Mouse (Mus musculus) midbrain, embryonic 15.5 days (tissue): ENCODE data around the gene Olfr458. TPM values are rescaled to one million over a fixed set of nuclear protein-coding genes. Genes with fewer than 3 reads are reported as not detected.

ENCODE experiments used
- ATAC-seq: fragments of 200-750 bp; cut with Nextera tagmentation; replicated peaks from 2 replicates; pipeline ENCODE4 v1.8.0; 2017; ENCODE audit warnings: moderate TSS enrichment
- H3K27ac ChIP-seq: fragments of 300-500 bp; sonication (generic); 2 replicates; pipeline ENCODE4 v1.5.1; 2015; ENCODE audit warnings: mild to moderate bottlenecking, inconsistent platforms
- H3K27me3 ChIP-seq: fragments of 300-500 bp; sonication (generic); replicated peaks from 2 replicates; pipeline ENCODE4 v1.6.1; 2015; ENCODE audit warnings: inconsistent platforms
- H3K36me3 ChIP-seq: fragments of 300-500 bp; sonication (generic); replicated peaks from 2 replicates; pipeline ENCODE4 v1.6.1; 2015; ENCODE audit warnings: inconsistent platforms
- H3K4me1 ChIP-seq: fragments of 300-500 bp; sonication (generic); 2 replicates; pipeline ENCODE4 v1.6.1; 2015; ENCODE audit warnings: inconsistent platforms
- H3K4me2 ChIP-seq: fragments of 300-500 bp; sonication (generic); 2 replicates; pipeline ENCODE4 v1.6.1; 2015; ENCODE audit warnings: inconsistent platforms, mild to moderate bottlenecking, moderate library complexity
- H3K4me3 ChIP-seq: fragments of 300-500 bp; sonication (generic); 2 replicates; pipeline ENCODE4 v1.5.1; 2015; ENCODE audit warnings: mild to moderate bottlenecking, inconsistent platforms
- H3K9ac ChIP-seq: fragments of 300-500 bp; sonication (generic); 2 replicates; pipeline ENCODE4 v1.6.1; 2015; ENCODE audit warnings: mild to moderate bottlenecking, inconsistent platforms
- H3K9me3 ChIP-seq: fragments of 300-500 bp; sonication (generic); 2 replicates; pipeline ENCODE4 v1.6.1; 2016; ENCODE audit warnings: inconsistent platforms
- WGBS: fragments of 180-500 bp; shearing (Covaris S2); methylation state at CpG from one replicate; pipeline ENCODE4 v1.1.7; 2015; ENCODE audit warnings: mixed read lengths; 5-methylcytosine and 5-hydroxymethylcytosine counted together
- polyA plus RNA-seq: library from polyadenylated mRNA; unstranded; fragments of >200 nt; fragmentation: Nextera tagmentation; extraction: Ambion mirVana; gene quantifications from 2 replicates; pipeline ENCODE4 v1.2.1, GENCODE M21; 2015

The Olfr458 gene
- polyA plus RNA-seq, 1 experiment from 2014 or later, result not detected

GRCm38 (mm10) chr6:42434446-42434845 lies 30.6 kb downstream of the Olfr458 start, which contains the start of gene Tas2r126:
Tas2r126 (plus strand) TSS chr6:42434535.
- no peak for ATAC-seq
- WGBS, result 83% methylated on average over 6 of the region's 6 CpGs
- Histone ChIP-seq H3K9me3 (no peaks in the 10 kb centered on the region), H3K9ac (no peak within 1 kb of the TSS), H3K27ac (no peak within 1 kb of the TSS), H3K27me3 (no peaks in the 10 kb centered on the region), H3K4me2 (no peak within 1 kb of the TSS), H3K36me3 (no peaks in the 10 kb centered on the region), H3K4me1 (no peaks in the 10 kb centered on the region), H3K4me3 (no peak within 1 kb of the TSS)

GRCm38 (mm10) chr6:42433554-42433953 lies 31.4 kb downstream of the Olfr458 start:
- ATAC-seq, result no peak
- Histone ChIP-seq H3K4me1 (no peaks in the 10 kb centered on the region), H3K4me3 (no peak overlapping the region), H3K27ac (no peak overlapping the region), H3K4me2 (no peak overlapping the region), H3K36me3 (no peaks in the 10 kb centered on the region), H3K27me3 (no peaks in the 10 kb centered on the region), H3K9ac (no peak overlapping the region), H3K9me3 (no peaks in the 10 kb centered on the region)
- 71% methylated on average over 2 of the region's 2 CpGs for WGBS

GRCm38 (mm10) chr6:42426337-42426736 lies 38.7 kb downstream of the Olfr458 start:
- Histone ChIP-seq H3K4me1 (no peaks in the 10 kb centered on the region), H3K4me2 (no peak overlapping the region), H3K27ac (no peak overlapping the region), H3K36me3 (no peaks in the 10 kb centered on the region), H3K9ac (no peak overlapping the region), H3K9me3 (no peaks in the 10 kb centered on the region), H3K4me3 (no peak overlapping the region), H3K27me3 (no peaks in the 10 kb centered on the region)
- ATAC-seq, result no peak
- 86% methylated on average over 4 of the region's 4 CpGs for WGBS

GRCm38 (mm10) chr6:42424472-42424871 lies 40.5 kb downstream of the Olfr458 start:
- Histone ChIP-seq H3K9me3 (no peaks in the 10 kb centered on the region), H3K27ac (no peak overlapping the region), H3K27me3 (no peaks in the 10 kb centered on the region), H3K4me3 (no peak overlapping the region), H3K36me3 (no peaks in the 10 kb centered on the region), H3K4me2 (no peak overlapping the region), H3K9ac (no peak overlapping the region), H3K4me1 (no peaks in the 10 kb centered on the region)
- no peak for ATAC-seq
- 96% methylated on average over 3 of the region's 3 CpGs for WGBS

- Histone ChIP-seq H3K27ac (no peak overlapping the region), H3K9me3 (no peaks in the 10 kb centered on the region), H3K4me1 (no peaks in the 10 kb centered on the region), H3K9ac (no peak overlapping the region), H3K36me3 (no peaks in the 10 kb centered on the region), H3K4me2 (no peak overlapping the region), H3K4me3 (no peak overlapping the region), H3K27me3 (no peaks in the 10 kb centered on the region)
- ATAC-seq, result no peak
- 79% methylated on average over 2 of the region's 2 CpGs for WGBS
Observed at GRCm38 (mm10) chr6:42421439-42421838, 43.6 kb downstream of the Olfr458 start.

- Histone ChIP-seq H3K4me3 (no peak overlapping the region), H3K27me3 (no peaks in the 10 kb centered on the region), H3K9me3 (no peaks in the 10 kb centered on the region), H3K36me3 (no peaks in the 10 kb centered on the region), H3K9ac (no peak overlapping the region), H3K4me1 (no peaks in the 10 kb centered on the region), H3K27ac (no peak overlapping the region), H3K4me2 (no peak overlapping the region)
- WGBS, result 91% methylated on average over 2 of the region's 2 CpGs
- ATAC-seq, result no peak
Observed at GRCm38 (mm10) chr6:42419443-42419842, 45.6 kb downstream of the Olfr458 start.

Other genes starting within 250 kb of the Olfr458 start
- gene Tas2r144, start 249.9 kb downstream of the Olfr458 start, polyA plus RNA-seq, result not detected in 2 replicates
- 8.7 and 10.1 TPM in 2 replicates for gene Gstk1, start 219.3 kb downstream of the Olfr458 start, polyA plus RNA-seq
- not detected in 2 replicates for gene Tmem139, start 203.2 kb downstream of the Olfr458 start, polyA plus RNA-seq
- 45.9 and 47.7 TPM in 2 replicates for gene Casp2, start 200.2 kb downstream of the Olfr458 start, polyA plus RNA-seq
- 1.7 and 2.6 TPM in 2 replicates for gene Clcn1, start 178.5 kb downstream of the Olfr458 start, polyA plus RNA-seq
- 7.4 and 8.0 TPM in 2 replicates for gene Fam131b, start 140.6 kb downstream of the Olfr458 start, polyA plus RNA-seq
- gene Zyx, start 115.6 kb downstream of the Olfr458 start, polyA plus RNA-seq, result 54.9 and 56.0 TPM in 2 replicates
- gene Epha1, start 91.9 kb downstream of the Olfr458 start, polyA plus RNA-seq, result 0.37 and 0.43 TPM in 2 replicates
- gene Tas2r143, start 65.0 kb downstream of the Olfr458 start, polyA plus RNA-seq, result not detected in 2 replicates
- not detected in 2 replicates for gene Tas2r135, start 59.8 kb downstream of the Olfr458 start, polyA plus RNA-seq
- not detected in 2 replicates for gene Tas2r126, start 30.7 kb downstream of the Olfr458 start, polyA plus RNA-seq
- gene Olfr457, start 11.1 kb upstream of the Olfr458 start, polyA plus RNA-seq, result not detected in 2 replicates
- not detected in 2 replicates for gene Olfr456, start 22.0 kb upstream of the Olfr458 start, polyA plus RNA-seq
- not detected in 2 replicates for gene Olfr455, start 82.4 kb upstream of the Olfr458 start, polyA plus RNA-seq
- gene Tcaf3, start 132.5 kb upstream of the Olfr458 start, polyA plus RNA-seq, result 0.05 TPM in 1 of 2 replicates, not detected in the other
- gene Tcaf2, start 180.1 kb upstream of the Olfr458 start, polyA plus RNA-seq, result 1.4 and 1.6 TPM in 2 replicates
- 237 and 249 TPM in 2 replicates for gene Tcaf1, start 244.9 kb upstream of the Olfr458 start, polyA plus RNA-seq